Mouse (Mus musculus) adrenal gland, adult 8-10 months (tissue): ENCODE results near the gene BC048403. TPM values are rescaled to one million over a fixed set of nuclear protein-coding genes. Genes with fewer than 3 reads are reported as not detected.
"Not testable (repeated sequence)": the region's sequence is repeated elsewhere in the genome, so short reads cannot be mapped to it uniquely, and the experiment has no call there.

ENCODE experiments used
- DNase-seq: peaks from one replicate; pipeline ENCODE4 v3.0.0; 2022
- total RNA-seq, 4 experiments: library from RNA; stranded (reverse); gene quantifications; 2 replicates each; pipeline ENCODE4 v1.2.4; 2022

BC048403 gene
- total RNA-seq, 4 experiments from 2014 or later, result 7.3 to 13.3 (median 10.3) TPM

- DNase-seq, result no peak
These were observed 19.4 kb downstream of the BC048403 start for GRCm38 (mm10) chr10:121759095-121759494.

GRCm38 (mm10) chr10:121762141-121762540 lies 22.4 kb downstream of the BC048403 start:
- no peak for DNase-seq

GRCm38 (mm10) chr10:121763191-121763590 lies 23.5 kb downstream of the BC048403 start:
- no peak for DNase-seq

GRCm38 (mm10) chr10:121764469-121765173 lies 24.9 kb downstream of the BC048403 start:
- no peak for DNase-seq

- no peak for DNase-seq
These were observed 25.7 kb downstream of the BC048403 start for GRCm38 (mm10) chr10:121765174-121766057.

- DNase-seq, result not testable (repeated sequence)
These were observed 27.6 kb downstream of the BC048403 start for GRCm38 (mm10) chr10:121767295-121767694.

GRCm38 (mm10) chr10:121769711-121770110 lies 30.0 kb downstream of the BC048403 start:
- no peak for DNase-seq

- DNase-seq, result no peak
These were observed 31.2 kb downstream of the BC048403 start for GRCm38 (mm10) chr10:121770624-121771577.

GRCm38 (mm10) chr10:121773813-121774212 lies 34.1 kb downstream of the BC048403 start:
- DNase-seq, result no peak

GRCm38 (mm10) chr10:121775990-121776389 lies 36.3 kb downstream of the BC048403 start:
- no peak for DNase-seq

- DNase-seq, result no peak
These were observed 41.4 kb downstream of the BC048403 start for GRCm38 (mm10) chr10:121781159-121781558.

GRCm38 (mm10) chr10:121788536-121788935 lies 48.8 kb downstream of the BC048403 start:
- DNase-seq, result peak; percentile 32

- DNase-seq, result no peak
These were observed 50.3 kb downstream of the BC048403 start for GRCm38 (mm10) chr10:121790078-121790477.

- no peak for DNase-seq
These were observed 52.9 kb downstream of the BC048403 start for GRCm38 (mm10) chr10:121792661-121793060.

GRCm38 (mm10) chr10:121794486-121794885 lies 54.7 kb downstream of the BC048403 start:
- DNase-seq, result no peak

- peak; percentile 14 for DNase-seq
These were observed 56.5 kb downstream of the BC048403 start for GRCm38 (mm10) chr10:121796027-121796802.

GRCm38 (mm10) chr10:121800041-121800440 lies 60.3 kb downstream of the BC048403 start:
- no peak for DNase-seq
